In genomic region chr15:82266356-82266755, GRCm38 (mm10) we compare ENCODE assay signal across 9 mouse cellular contexts. TPM values are rescaled to one million over a fixed set of nuclear protein-coding genes. Genes with fewer than 3 reads are reported as not detected.
DNase-seq lines count a peak whose midpoint lies in the region; ATAC-seq and TF ChIP-seq lines count a peak whose summit lies in the region.
"Had no signal": no experiment of that assay in that cellular context is flagged by ENCODE, and none has a peak within 500 bp of the region (broad histone marks: within the 10 kb centered on the region; RNA-seq: fewer than 3 reads in every experiment).

No protein-coding gene starts in this region.

- ATAC-seq in CD4-positive, CD25-positive, alpha-beta regulatory T cell, adult 4 months: no peak
- peak; percentile 68 for ATAC-seq in megakaryocyte, adult 5-6 weeks (ENCODE audit: poor library complexity, severe bottlenecking)

- peak; percentile 76; the same call in 1 of the 2 replicates for TF ChIP-seq CTCF in embryonic fibroblast, embryonic 13.5 days (IDR thresholded peaks at IDR 0.05; ENCODE audit: borderline replicate concordance, insufficient read depth, low read length)

- TF ChIP-seq POLR2A in embryonic fibroblast, embryonic 13.5 days (IDR thresholded peaks at IDR 0.05; ENCODE audit: low read depth, low read length): no peak

- no peaks in the 10 kb centered on the region for H3K4me1 ChIP-seq in embryonic fibroblast, embryonic 13.5 days (ENCODE audit: control insufficient read depth, insufficient read depth, low read length)

- peak; percentile 81 for DNase-seq in CD4-positive, CD25-positive, alpha-beta regulatory T cell, adult 2 months (ENCODE audit: low read depth, low spot score)
- peak; percentile 13 to 51 for DNase-seq in urinary bladder, adult 18-20 months (ENCODE audit: low spot score in 2 of 2)
- DNase-seq in urinary bladder, postnatal 10 days (ENCODE audit: low spot score): no peak
- peak; percentile 54 for DNase-seq in kidney, postnatal 14 days
- DNase-seq in spleen, postnatal 10 days (ENCODE audit: low spot score in 2 of 2): peak; percentile 68 to 79

- H3K4me3 ChIP-seq in embryonic fibroblast, embryonic 13.5 days (ENCODE audit: insufficient read depth, low read length): no peak overlapping the region

- H3K27ac ChIP-seq in embryonic fibroblast, embryonic 13.5 days (ENCODE audit: insufficient read depth, low read length): no peak overlapping the region

RNA-seq across cellular contexts. Expression of gene Sept3, which starts 8.3 kb away (rescaled TPM):
- not detected for polyA plus RNA-seq in CD4-positive, CD25-positive, alpha-beta regulatory T cell, adult 4 months (2017; shearing (Covaris generic))
- polyA plus RNA-seq in embryonic fibroblast, embryonic 13.5 days (2011; ENCODE audit: insufficient read length, low read depth, missing spikeins): 1.6 and 2.8 TPM in 2 replicates
- 0.11 TPM in 1 of 2 replicates, not detected in the other for total RNA-seq in megakaryocyte, adult 5-6 weeks (2015)
- total RNA-seq in megakaryocyte, adult 5-6 weeks (2017): 0.08 TPM in 1 of 2 replicates, not detected in the other

RNA-seq across cellular contexts. Expression of gene 1500009C09Rik, which starts 14.2 kb away (rescaled TPM):
- not detected for polyA plus RNA-seq in CD4-positive, CD25-positive, alpha-beta regulatory T cell, adult 4 months (2017; shearing (Covaris generic))
- polyA plus RNA-seq in embryonic fibroblast, embryonic 13.5 days (2011; ENCODE audit: insufficient read length, low read depth, missing spikeins): not detected in 2 replicates
- total RNA-seq in megakaryocyte, adult 5-6 weeks (2015): not detected in 2 replicates
- total RNA-seq in megakaryocyte, adult 5-6 weeks (2017): not detected in 2 replicates
- total RNA-seq: hematopoietic stem cell, adult 5-6 weeks had no signal

RNA-seq across cellular contexts. Expression of gene Cenpm, which starts 21.8 kb away (rescaled TPM):
- 10 to 100 TPM in 1 of 2 experiments, 1 to 10 TPM in 1; 6.7 to 18.5 TPM for polyA plus RNA-seq in CD4-positive, CD25-positive, alpha-beta regulatory T cell, adult 4 months (2017; shearing (Covaris generic))
- 13.1 and 16.1 TPM in 2 replicates for polyA plus RNA-seq in embryonic fibroblast, embryonic 13.5 days (2011; ENCODE audit: insufficient read length, low read depth, missing spikeins)
- 20.3 and 32.9 TPM in 2 replicates for total RNA-seq in megakaryocyte, adult 5-6 weeks (2015)
- total RNA-seq in megakaryocyte, adult 5-6 weeks (2017): 10.0 and 19.5 TPM in 2 replicates

RNA-seq across cellular contexts. Expression of gene Wbp2nl, which starts 32.4 kb away (rescaled TPM):
- not detected for polyA plus RNA-seq in CD4-positive, CD25-positive, alpha-beta regulatory T cell, adult 4 months (2017; shearing (Covaris generic))
- polyA plus RNA-seq in embryonic fibroblast, embryonic 13.5 days (2011; ENCODE audit: insufficient read length, low read depth, missing spikeins): not detected in 2 replicates
- total RNA-seq in megakaryocyte, adult 5-6 weeks (2015): 0.22 TPM in 1 of 2 replicates, not detected in the other
- total RNA-seq in megakaryocyte, adult 5-6 weeks (2017): not detected in 2 replicates
- total RNA-seq: hematopoietic stem cell, adult 5-6 weeks had no signal

RNA-seq across cellular contexts. Expression of gene Tnfrsf13c, which starts 42.2 kb away (rescaled TPM):
- polyA plus RNA-seq in CD4-positive, CD25-positive, alpha-beta regulatory T cell, adult 4 months (2017; shearing (Covaris generic)): 10 to 100 TPM in 1 of 2 experiments, 1 to 10 TPM in 1; 2.2 to 10.5 TPM
- polyA plus RNA-seq in embryonic fibroblast, embryonic 13.5 days (2011; ENCODE audit: insufficient read length, low read depth, missing spikeins): not detected in 2 replicates
- total RNA-seq in megakaryocyte, adult 5-6 weeks (2015): 1.8 and 2.7 TPM in 2 replicates
- 1.0 and 1.5 TPM in 2 replicates for total RNA-seq in megakaryocyte, adult 5-6 weeks (2017)
